ENCODE assay signal across 22 mouse cellular contexts in the genomic region with DNA sequence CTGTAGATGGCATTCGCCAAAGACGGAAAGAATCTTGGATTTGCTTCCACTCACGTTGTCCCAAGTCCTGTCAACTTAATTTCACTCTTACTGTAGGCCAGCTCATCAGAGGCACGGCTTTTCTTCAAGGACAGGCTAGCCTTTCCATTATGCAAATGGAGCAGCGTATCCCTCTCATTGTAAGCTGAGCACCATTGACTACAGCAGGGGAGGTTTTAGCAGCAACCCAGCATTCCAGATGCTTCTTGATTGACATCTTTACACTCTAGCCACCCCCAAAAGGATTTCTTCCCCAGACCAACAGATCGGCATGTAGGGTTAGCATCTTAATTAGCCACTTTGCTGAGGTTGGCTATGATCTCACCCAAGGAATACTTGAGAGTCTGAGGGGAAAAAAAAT.
DNase-seq lines count a peak whose midpoint lies in the region; ATAC-seq and TF ChIP-seq lines count a peak whose summit lies in the region.
"Had no signal": no experiment of that assay in that cellular context is flagged by ENCODE, and none has a peak within 500 bp of the region (broad histone marks: within the 10 kb centered on the region; RNA-seq: fewer than 3 reads in every experiment).

No protein-coding gene starts in this region.

- H3K36me3 ChIP-seq in forebrain, embryonic 12.5 days (replicated peaks): no peaks in the 10 kb centered on the region
- no peaks in the 10 kb centered on the region for H3K36me3 ChIP-seq in forebrain, embryonic 15.5 days
- H3K36me3 ChIP-seq in hindbrain, embryonic 12.5 days: no peaks in the 10 kb centered on the region
- H3K36me3 ChIP-seq in hindbrain, embryonic 14.5 days (replicated peaks; ENCODE audit: control insufficient read depth, insufficient read depth): no peaks in the 10 kb centered on the region
- no peaks in the 10 kb centered on the region for H3K36me3 ChIP-seq in midbrain, embryonic 11.5 days (ENCODE audit: control insufficient read depth, insufficient read depth, low read length)
- no peaks in the 10 kb centered on the region for H3K36me3 ChIP-seq in midbrain, embryonic 15.5 days (replicated peaks)
- H3K36me3 ChIP-seq in midbrain, embryonic 14.5 days (ENCODE audit: control insufficient read depth, insufficient read depth, low read length): no peaks in the 10 kb centered on the region
- no peaks in the 10 kb centered on the region for H3K36me3 ChIP-seq in thymus, adult 2 months (ENCODE audit: control insufficient read depth, insufficient read depth, low read length)
- H3K36me3 ChIP-seq: embryonic facial prominence, embryonic 15.5 days; heart, embryonic 15.5 days; intestine, embryonic 15.5 days had no signal

- peaks cover 12% of the 10 kb centered on the region for H3K4me1 ChIP-seq in forebrain, embryonic 12.5 days
- H3K4me1 ChIP-seq in forebrain, embryonic 15.5 days: peaks cover 6% of the 10 kb centered on the region
- H3K4me1 ChIP-seq in hindbrain, embryonic 12.5 days: 0 out of 2 replicates have a peak, but pooled peaks cover 4% of the 10 kb centered on the region
- H3K4me1 ChIP-seq in hindbrain, embryonic 14.5 days (replicated peaks; ENCODE audit: control insufficient read depth, insufficient read depth, low read length): no peaks in the 10 kb centered on the region
- no peaks in the 10 kb centered on the region for H3K4me1 ChIP-seq in midbrain, embryonic 11.5 days (ENCODE audit: control insufficient read depth, insufficient read depth, low read length)
- H3K4me1 ChIP-seq in midbrain, embryonic 15.5 days: peaks cover 4% of the 10 kb centered on the region; the same call in 1 of the 2 replicates
- H3K4me1 ChIP-seq in midbrain, embryonic 14.5 days (ENCODE audit: control insufficient read depth, insufficient read depth, low read length): peaks cover 8% of the 10 kb centered on the region
- peaks cover 11% of the 10 kb centered on the region for H3K4me1 ChIP-seq in thymus, adult 2 months (replicated peaks; ENCODE audit: control insufficient read depth, insufficient read depth, low read length)
- H3K4me1 ChIP-seq: intestine, embryonic 15.5 days had no signal

- H3K27me3 ChIP-seq in forebrain, embryonic 12.5 days: no peaks in the 10 kb centered on the region; the same call in 1 of the 2 replicates
- no peaks in the 10 kb centered on the region for H3K27me3 ChIP-seq in forebrain, embryonic 15.5 days
- H3K27me3 ChIP-seq in hindbrain, embryonic 12.5 days: no peaks in the 10 kb centered on the region
- no peaks in the 10 kb centered on the region for H3K27me3 ChIP-seq in hindbrain, embryonic 14.5 days (ENCODE audit: control insufficient read depth, insufficient read depth, low read length)
- no peaks in the 10 kb centered on the region for H3K27me3 ChIP-seq in midbrain, embryonic 11.5 days (ENCODE audit: control insufficient read depth, insufficient read depth, low read length)
- no peaks in the 10 kb centered on the region for H3K27me3 ChIP-seq in midbrain, embryonic 15.5 days (replicated peaks)
- H3K27me3 ChIP-seq in midbrain, embryonic 14.5 days (ENCODE audit: control insufficient read depth, insufficient read depth, low read length): no peaks in the 10 kb centered on the region
- no peaks in the 10 kb centered on the region for H3K27me3 ChIP-seq in thymus, adult 2 months (ENCODE audit: control insufficient read depth, insufficient read depth, low read length)
- H3K27me3 ChIP-seq: embryonic facial prominence, embryonic 15.5 days; heart, embryonic 15.5 days; intestine, embryonic 15.5 days had no signal

- TF ChIP-seq CTCF in thymus, adult 2 months (IDR thresholded peaks at IDR 0.05; ENCODE audit: borderline replicate concordance, control insufficient read depth, extremely low read depth, insufficient read depth, low read length, poor library complexity): no peak

- peak; percentile 30; the same call in 1 of the 2 replicates for ATAC-seq in forebrain, embryonic 12.5 days (ENCODE audit: low FRiP score)
- ATAC-seq in forebrain, embryonic 15.5 days (replicated peaks): no peak
- ATAC-seq in hindbrain, embryonic 12.5 days (ENCODE audit: low FRiP score): peak; percentile 54; the same call in 1 of the 2 replicates
- ATAC-seq in hindbrain, embryonic 14.5 days (ENCODE audit: low FRiP score): no peak
- peak; percentile 35; the same call in 1 of the 2 replicates for ATAC-seq in midbrain, embryonic 11.5 days (ENCODE audit: low FRiP score)
- ATAC-seq in midbrain, embryonic 15.5 days (replicated peaks): no peak
- ATAC-seq in midbrain, embryonic 14.5 days (ENCODE audit: low FRiP score, low TSS enrichment): no peak; the same call in 1 of the 2 replicates
- ATAC-seq: hindbrain, postnatal 0 days; intestine, embryonic 15.5 days had no signal

- TF ChIP-seq POLR2A in thymus, adult 2 months (IDR thresholded peaks at IDR 0.05; ENCODE audit: control insufficient read depth, extremely low read depth, insufficient read depth, low read length, poor library complexity): no peak

- 37% methylated on average over 6 of the region's 6 CpGs for WGBS in forebrain, embryonic 12.5 days
- 27% methylated on average over 6 of the region's 6 CpGs for WGBS in forebrain, embryonic 15.5 days
- WGBS in hindbrain, embryonic 12.5 days: 46% methylated on average over 6 of the region's 6 CpGs
- WGBS in hindbrain, embryonic 14.5 days: 33% methylated on average over 6 of the region's 6 CpGs
- 46% methylated on average over 6 of the region's 6 CpGs for WGBS in midbrain, embryonic 11.5 days
- WGBS in midbrain, embryonic 15.5 days: 25% methylated on average over 6 of the region's 6 CpGs
- 15% methylated on average over 6 of the region's 6 CpGs for WGBS in midbrain, embryonic 14.5 days
- 93% methylated on average over 6 of the region's 6 CpGs for WGBS in thymus, adult 2 months

- H3K4me3 ChIP-seq in forebrain, embryonic 12.5 days (replicated peaks): no peak overlapping the region
- H3K4me3 ChIP-seq in forebrain, embryonic 15.5 days: no peak overlapping the region
- H3K4me3 ChIP-seq in hindbrain, embryonic 12.5 days: no peak overlapping the region
- H3K4me3 ChIP-seq in hindbrain, embryonic 14.5 days (replicated peaks; ENCODE audit: low read length): no peak overlapping the region
- no peak overlapping the region for H3K4me3 ChIP-seq in midbrain, embryonic 11.5 days (ENCODE audit: low read depth, low read length)
- H3K4me3 ChIP-seq in midbrain, embryonic 15.5 days: no peak overlapping the region
- H3K4me3 ChIP-seq in midbrain, embryonic 14.5 days (replicated peaks; ENCODE audit: low read depth, low read length): no peak overlapping the region
- H3K4me3 ChIP-seq in thymus, adult 2 months (ENCODE audit: control insufficient read depth, insufficient read depth, low read length): no peak overlapping the region
- H3K4me3 ChIP-seq: embryonic facial prominence, embryonic 15.5 days; erythroblast, embryonic 14.5 days; gastrocnemius, adult 2 months; heart, embryonic 15.5 days; intestine, embryonic 15.5 days had no signal

- no peak overlapping the region for H3K4me2 ChIP-seq in forebrain, embryonic 12.5 days
- H3K4me2 ChIP-seq in forebrain, embryonic 15.5 days (replicated peaks): no peak overlapping the region
- no peak overlapping the region for H3K4me2 ChIP-seq in hindbrain, embryonic 12.5 days (replicated peaks)
- no peak overlapping the region for H3K4me2 ChIP-seq in hindbrain, embryonic 14.5 days (replicated peaks)
- no peak overlapping the region for H3K4me2 ChIP-seq in midbrain, embryonic 11.5 days
- no peak overlapping the region for H3K4me2 ChIP-seq in midbrain, embryonic 15.5 days
- H3K4me2 ChIP-seq in midbrain, embryonic 14.5 days (ENCODE audit: low read length): no peak overlapping the region
- H3K4me2 ChIP-seq: embryonic facial prominence, embryonic 15.5 days; heart, embryonic 11.5 days; heart, embryonic 15.5 days; intestine, embryonic 15.5 days had no signal

- DNase-seq in hindbrain, embryonic 14.5 days (ENCODE audit: low spot score): no peak
- DNase-seq in midbrain, embryonic 11.5 days (ENCODE audit: low spot score, missing footprints): peak; percentile 81
- DNase-seq in midbrain, embryonic 14.5 days: peak; percentile 39
- no peak for DNase-seq in thymus, adult 2 months
- DNase-seq: adrenal gland, postnatal 10 days; cerebellum, adult 11-12 months; cerebellum, adult 9-10 months; cerebellum, postnatal 25 days; gastrocnemius, adult 2 months; gastrocnemius, postnatal 25 days; heart, adult 18-20 months; heart, postnatal 14 days had no signal

- H3K9ac ChIP-seq in forebrain, embryonic 12.5 days: no peak overlapping the region
- no peak overlapping the region for H3K9ac ChIP-seq in forebrain, embryonic 15.5 days (replicated peaks)
- H3K9ac ChIP-seq in hindbrain, embryonic 12.5 days: no peak overlapping the region
- no peak overlapping the region for H3K9ac ChIP-seq in hindbrain, embryonic 14.5 days
- no peak overlapping the region for H3K9ac ChIP-seq in midbrain, embryonic 11.5 days (ENCODE audit: low read length)
- no peak overlapping the region for H3K9ac ChIP-seq in midbrain, embryonic 15.5 days
- H3K9ac ChIP-seq in midbrain, embryonic 14.5 days (replicated peaks; ENCODE audit: low read length): no peak overlapping the region
- H3K9ac ChIP-seq: embryonic facial prominence, embryonic 15.5 days; heart, embryonic 15.5 days; intestine, embryonic 15.5 days had no signal

- H3K9me3 ChIP-seq in forebrain, embryonic 12.5 days: no peaks in the 10 kb centered on the region
- no peaks in the 10 kb centered on the region for H3K9me3 ChIP-seq in forebrain, embryonic 15.5 days
- no peaks in the 10 kb centered on the region for H3K9me3 ChIP-seq in hindbrain, embryonic 12.5 days (replicated peaks)
- H3K9me3 ChIP-seq in hindbrain, embryonic 14.5 days (ENCODE audit: control insufficient read depth, low read length): no peaks in the 10 kb centered on the region
- no peaks in the 10 kb centered on the region for H3K9me3 ChIP-seq in midbrain, embryonic 11.5 days (ENCODE audit: control insufficient read depth, low read length)
- H3K9me3 ChIP-seq in midbrain, embryonic 15.5 days: no peaks in the 10 kb centered on the region
- no peaks in the 10 kb centered on the region for H3K9me3 ChIP-seq in midbrain, embryonic 14.5 days (ENCODE audit: control insufficient read depth, low read length)
- H3K9me3 ChIP-seq: embryonic facial prominence, embryonic 15.5 days; heart, embryonic 15.5 days; intestine, embryonic 15.5 days had no signal

- H3K27ac ChIP-seq in forebrain, embryonic 12.5 days: no peak overlapping the region
- H3K27ac ChIP-seq in forebrain, embryonic 15.5 days (replicated peaks): no peak overlapping the region
- H3K27ac ChIP-seq in hindbrain, embryonic 12.5 days: no peak overlapping the region
- H3K27ac ChIP-seq in hindbrain, embryonic 14.5 days: no peak overlapping the region
- H3K27ac ChIP-seq in midbrain, embryonic 11.5 days (ENCODE audit: low read depth, low read length): no peak overlapping the region
- H3K27ac ChIP-seq in midbrain, embryonic 15.5 days: no peak overlapping the region
- H3K27ac ChIP-seq in midbrain, embryonic 14.5 days (replicated peaks; ENCODE audit: low read depth, low read length): no peak overlapping the region
- no peak overlapping the region for H3K27ac ChIP-seq in thymus, adult 2 months (ENCODE audit: control insufficient read depth, insufficient read depth, low read length)
- H3K27ac ChIP-seq: embryonic facial prominence, embryonic 15.5 days; gastrocnemius, adult 2 months; heart, embryonic 15.5 days; hindbrain, postnatal 0 days; intestine, embryonic 15.5 days had no signal

Comparison
In these comparisons a context has a peak if more than half of its experiments do, and no peak if none do; other contexts are left out.
1. ATAC-seq: peak in forebrain, embryonic 12.5 days (single experiment), hindbrain, embryonic 12.5 days (single experiment) and midbrain, embryonic 11.5 days (single experiment); none in forebrain, embryonic 15.5 days (single experiment), hindbrain, embryonic 14.5 days (single experiment), midbrain, embryonic 15.5 days (single experiment) and midbrain, embryonic 14.5 days (single experiment).
2. DNase-seq: peak in midbrain, embryonic 11.5 days (single experiment) and midbrain, embryonic 14.5 days (single experiment); none in hindbrain, embryonic 14.5 days (single experiment) and thymus, adult 2 months (single experiment).